Mouse (Mus musculus) adrenal gland, adult 8-10 months (tissue): ENCODE results near the gene Srr. TPM values are rescaled to one million over a fixed set of nuclear protein-coding genes. Genes with fewer than 3 reads are reported as not detected.

Experiments used
- DNase-seq: peaks from one replicate; pipeline ENCODE4 v3.0.0; 2022
- microRNA-seq, 2 experiments: library from miRNA; unstranded; fragments of <30 nt; microRNA quantifications; one replicate each; pipeline ENCODE4 v1.2.0; 2022
- total RNA-seq, 4 experiments: library from RNA; stranded (reverse); gene quantifications; 2 replicates each; pipeline ENCODE4 v1.2.4; 2022

The Srr gene
- total RNA-seq, 4 experiments from 2014 or later = 31.0 to 54.6 (median 51.0) TPM

- no peak for DNase-seq
Observed at GRCm38 (mm10) chr11:74857756-74858155, 68.0 kb downstream of the Srr start.

Small RNAs within 50 kb of the gene (microRNA-seq; reads per million reads assigned to microRNA genes)
- 0.18 to 0.34 reads per million in 2 experiments for gene Mir6926

Other genes with a start within 250 kb of the Srr start
- gene Pafah1b1, start 201.3 kb downstream of the Srr start, total RNA-seq = 100 to 1,000 TPM; 124 to 194 (median 185) TPM
- 10 to 100 TPM; 31.9 to 36.6 (median 33.9) TPM for gene Mettl16, start 155.1 kb downstream of the Srr start, total RNA-seq
- 10 to 100 TPM; 24.4 to 36.0 (median 27.1) TPM for gene Mnt, start 95.0 kb downstream of the Srr start, total RNA-seq
- 10 to 100 TPM; 29.2 to 30.5 (median 30.0) TPM for gene Sgsm2, start 28.9 kb downstream of the Srr start, total RNA-seq
- gene Tsr1, start 27.9 kb downstream of the Srr start, total RNA-seq = 10 to 100 TPM; 40.9 to 45.4 (median 41.3) TPM
- gene Smg6, start 125 bp downstream of the Srr start, total RNA-seq = 10 to 100 TPM; 24.7 to 41.9 (median 33.3) TPM
- 10 to 100 TPM in 2 of 4 experiments, 1 to 10 TPM in 2; 7.7 to 16.5 (median 11.4) TPM for gene Hic1, start 243.6 kb upstream of the Srr start, total RNA-seq